Mouse (Mus musculus): Measurements from ENCODE around the gene Doc2b.

Doc2b gene

DNA sequence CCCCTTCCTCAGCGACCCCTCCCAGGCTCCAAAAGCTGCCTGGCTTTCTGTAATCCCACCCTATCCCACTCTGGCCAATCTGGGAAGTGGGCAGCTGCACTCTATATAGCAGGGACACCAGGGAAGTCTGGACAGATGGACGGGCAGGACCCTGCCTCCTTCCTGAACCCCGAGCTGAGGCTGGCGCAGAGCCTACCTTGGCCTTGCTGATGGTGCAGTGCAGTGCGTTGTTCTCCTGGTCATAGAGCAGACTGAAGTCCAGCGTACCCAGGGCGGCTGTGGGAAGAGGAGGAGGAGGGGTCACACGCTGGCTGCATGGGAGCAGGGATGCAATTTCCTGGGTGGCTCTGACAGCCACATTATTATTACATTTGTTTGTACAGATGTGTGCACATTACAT is 10.0 kb downstream of the Doc2b start:
- DNase-seq, result no peak

DNA sequence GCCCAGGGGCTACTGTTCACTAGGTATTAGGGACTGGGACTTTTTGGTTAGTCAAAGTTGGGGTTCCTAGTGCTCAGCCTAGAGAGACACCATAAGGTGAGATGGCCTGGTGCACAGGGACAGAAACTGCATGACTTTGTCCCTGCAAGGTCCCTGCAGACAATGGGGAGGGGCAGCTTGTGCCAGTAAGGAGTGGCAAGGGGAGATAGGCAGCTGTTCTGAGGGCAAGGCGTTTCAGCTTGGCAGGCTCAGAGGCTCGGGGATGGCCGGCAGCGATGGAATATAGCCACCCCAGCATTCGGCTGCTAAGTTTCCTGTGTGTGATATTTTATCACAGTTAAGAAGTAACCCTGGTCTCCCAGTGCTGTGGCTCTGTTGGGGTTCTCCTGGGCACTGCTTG is 12.1 kb downstream of the Doc2b start:
- no peak for DNase-seq

DNA sequence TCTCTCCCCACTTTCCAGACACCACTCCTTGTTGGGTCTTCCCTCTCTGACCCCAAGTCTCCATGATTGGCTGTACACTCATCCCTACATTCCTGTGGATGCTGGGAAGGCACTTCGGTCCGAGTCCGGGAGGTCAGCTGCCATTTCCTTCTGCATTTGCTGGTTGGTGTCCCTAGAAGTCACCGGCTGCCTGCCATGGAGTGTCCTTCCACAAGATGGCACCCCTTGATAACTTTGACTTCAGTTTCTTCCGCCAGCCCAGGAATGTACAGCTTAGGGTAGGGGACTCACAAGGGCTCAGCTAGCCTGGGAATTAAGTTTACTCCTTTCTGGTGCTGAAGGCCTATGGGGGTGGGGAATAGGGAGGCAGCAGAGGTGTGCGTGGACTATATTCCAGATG is 13.9 kb downstream of the Doc2b start:
- DNase-seq, result peak; percentile 87

DNA sequence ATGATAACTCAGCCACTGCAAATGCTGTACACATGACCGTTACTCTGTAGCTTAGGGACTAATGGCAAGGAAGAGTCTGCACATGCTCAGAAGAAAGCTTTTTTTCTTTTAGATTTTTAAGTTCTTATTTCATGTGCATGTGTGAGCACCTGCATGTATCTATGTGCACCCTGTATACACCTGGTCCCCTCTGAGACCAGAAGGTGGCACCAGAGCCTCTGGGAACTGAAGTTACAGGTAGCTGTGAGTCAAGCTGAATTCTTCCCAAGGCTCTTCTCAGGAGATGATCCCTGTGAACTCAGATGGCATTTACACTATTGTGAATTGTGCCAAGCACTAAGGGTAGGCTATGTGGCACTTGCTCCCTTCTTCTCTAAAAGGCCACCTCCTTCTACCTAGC is 19.9 kb downstream of the Doc2b start:
- DNase-seq, result no peak

DNA sequence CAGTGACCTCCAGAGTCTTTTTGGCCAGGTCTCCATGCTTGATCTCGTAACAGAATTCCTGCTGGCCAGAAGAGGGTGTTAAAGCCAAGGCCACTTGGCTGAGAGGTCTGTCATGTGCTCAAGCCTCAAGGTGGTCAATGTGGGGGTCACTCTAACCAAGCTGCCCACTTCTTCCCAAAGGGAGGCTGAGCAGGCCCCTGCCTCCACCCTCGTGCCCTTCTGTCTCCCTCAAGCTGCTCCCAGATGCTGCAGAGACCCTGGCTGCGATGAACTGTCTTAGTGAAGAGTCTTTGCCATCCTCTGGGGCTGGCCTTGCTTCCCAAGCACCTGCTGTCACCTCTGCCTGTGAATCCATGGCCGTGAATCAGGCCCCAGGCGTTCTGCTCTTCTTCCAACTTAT is 23.3 kb downstream of the Doc2b start:
- no peak for DNase-seq

DNA sequence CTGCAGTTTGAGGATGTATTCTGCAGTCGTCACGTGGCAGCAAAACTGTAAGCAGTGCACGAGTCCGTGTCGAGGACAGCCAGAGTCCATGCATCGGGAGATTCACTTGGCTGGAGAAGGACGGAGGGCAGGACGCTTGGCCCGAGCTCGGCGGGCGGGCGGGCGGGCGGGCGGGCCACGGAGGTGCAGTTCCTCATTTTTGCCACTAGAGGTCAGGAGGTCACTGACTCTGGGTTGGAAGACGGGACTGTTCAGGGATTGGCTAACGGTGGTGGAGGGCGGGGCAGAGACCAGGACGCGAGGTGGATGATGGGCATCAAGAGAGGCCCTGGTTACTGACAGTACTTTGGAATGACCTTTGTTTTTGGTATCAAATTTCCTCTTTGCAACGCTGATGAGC is 26.6 kb downstream of the Doc2b start:
- peak; percentile 93 for DNase-seq

DNA sequence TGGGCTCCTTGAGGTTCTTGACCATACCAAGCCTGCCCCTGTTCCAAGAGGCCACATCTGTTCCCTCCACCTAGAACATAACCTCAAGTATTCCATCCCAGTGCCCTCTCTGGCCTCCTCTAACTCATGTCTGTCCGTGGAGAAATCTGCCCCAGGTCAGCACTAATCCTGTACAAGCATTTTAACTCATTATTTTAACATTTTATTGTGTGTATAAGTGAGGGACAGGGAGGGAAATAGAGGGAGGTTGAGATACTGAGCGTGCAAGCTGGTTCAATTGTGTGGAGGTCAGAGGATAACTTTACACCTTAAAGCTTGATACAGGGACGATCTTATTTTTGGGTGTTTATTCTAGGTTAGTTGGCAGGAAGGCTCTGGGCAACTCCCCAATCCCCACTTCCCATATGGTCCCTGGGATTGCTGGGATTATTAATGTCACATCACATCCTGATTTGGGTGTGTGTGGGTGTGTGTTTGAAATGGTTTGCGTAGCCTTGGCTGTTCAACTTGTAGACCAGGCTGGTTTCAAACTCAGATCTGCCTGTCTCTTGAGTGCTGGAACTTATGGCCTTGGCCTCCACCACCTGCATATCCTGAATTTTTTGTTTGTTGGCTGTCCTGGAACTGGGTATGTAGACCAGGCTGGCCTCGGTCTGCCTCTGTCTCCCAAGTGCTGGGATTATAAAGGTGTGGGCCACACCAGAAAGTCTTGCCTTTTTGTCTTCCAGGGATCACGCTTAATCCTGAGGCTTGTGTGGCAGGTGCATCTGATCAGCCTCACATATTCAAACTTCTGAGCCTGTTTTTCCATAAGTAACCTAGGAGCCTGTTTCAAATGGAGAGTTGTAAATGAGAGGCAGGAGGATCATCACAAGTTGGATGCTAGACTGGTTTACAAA is 27.5 kb downstream of the Doc2b start:
- no peak for DNase-seq

DNA sequence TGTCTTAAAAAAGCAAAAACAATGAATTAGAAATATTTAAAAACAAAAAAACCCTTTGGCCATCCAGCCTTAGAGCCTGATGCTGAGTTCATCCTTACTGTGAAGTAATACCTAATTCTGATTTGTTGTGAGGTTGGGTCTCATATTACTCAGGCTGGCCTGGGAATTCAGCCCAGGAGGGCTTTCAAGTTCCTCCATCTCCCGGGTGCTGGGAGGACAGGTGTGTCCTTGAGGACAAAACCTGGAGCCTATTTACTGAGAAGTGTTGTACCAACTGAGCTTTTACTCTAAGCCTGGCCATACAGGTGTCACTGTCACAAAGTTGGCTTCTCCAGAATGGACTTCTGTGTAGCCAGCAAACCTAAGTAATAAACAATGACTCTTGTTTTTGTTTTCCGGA is 28.8 kb downstream of the Doc2b start:
- DNase-seq, result no peak

DNA sequence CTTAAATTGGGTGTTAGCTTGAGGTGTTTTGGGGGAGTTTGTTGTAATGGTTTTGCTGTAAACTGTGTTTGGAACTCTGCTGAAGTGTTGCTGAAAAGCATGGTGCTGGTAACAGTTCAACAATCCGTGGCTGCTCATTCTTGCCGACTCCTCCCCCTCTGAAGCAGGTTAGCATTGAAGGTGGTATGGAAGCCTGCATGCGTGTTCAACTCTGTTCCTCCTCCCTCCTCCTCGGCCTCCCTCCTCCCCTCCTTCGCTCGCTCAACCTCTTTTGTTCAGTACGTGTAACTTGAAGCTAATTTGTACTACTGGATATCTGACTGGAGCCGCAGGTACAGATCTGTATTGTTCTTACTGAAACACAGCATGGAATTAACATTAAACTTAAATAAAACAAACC is 30.7 kb downstream of the Doc2b start:
- DNase-seq, result no peak

DNA sequence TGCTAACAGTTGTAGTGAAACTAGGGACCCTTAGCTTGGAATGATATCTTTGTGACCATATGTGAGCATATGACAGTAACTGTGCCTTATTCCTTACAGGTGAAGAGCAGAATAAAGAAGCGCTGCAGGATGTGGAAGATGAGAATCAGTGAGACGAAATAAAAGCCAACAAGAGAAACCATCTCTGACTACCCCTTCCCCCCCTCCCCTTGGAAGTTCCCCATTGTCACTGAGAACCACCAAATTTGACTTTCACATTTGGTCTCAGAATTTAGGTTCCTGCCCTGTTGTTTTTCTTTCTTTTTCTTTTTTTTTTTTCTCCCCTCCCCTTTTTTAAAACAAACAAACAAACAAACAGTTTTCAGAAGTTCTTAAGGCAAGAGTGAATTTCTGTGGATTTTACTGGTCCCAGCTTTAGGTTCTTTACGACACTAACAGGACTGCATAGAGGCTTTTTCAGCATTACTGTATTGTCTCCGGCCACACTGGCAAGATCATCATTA is 31.3 kb downstream of the Doc2b start:
- no peak for DNase-seq

DNA sequence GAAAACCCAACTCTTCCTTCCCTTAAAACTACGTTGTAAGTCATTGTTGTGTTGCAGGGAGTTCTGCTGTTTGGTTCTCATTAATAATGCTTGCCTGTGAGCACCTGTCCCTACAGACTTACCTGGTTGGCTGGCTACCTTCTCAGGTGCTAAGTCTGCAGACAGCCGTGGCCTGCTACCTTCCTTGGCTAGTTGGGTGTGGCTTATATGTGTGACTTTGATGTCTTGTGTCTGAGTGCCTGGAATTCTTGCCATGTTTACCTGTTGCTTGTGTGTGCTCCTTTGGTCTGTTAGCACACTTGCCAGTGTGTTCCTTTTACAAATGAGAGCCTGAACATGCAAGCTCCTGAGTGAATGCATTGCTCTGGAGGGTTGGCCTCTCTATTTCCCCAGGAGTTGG is 33.1 kb downstream of the Doc2b start:
- no peak for DNase-seq

DNA sequence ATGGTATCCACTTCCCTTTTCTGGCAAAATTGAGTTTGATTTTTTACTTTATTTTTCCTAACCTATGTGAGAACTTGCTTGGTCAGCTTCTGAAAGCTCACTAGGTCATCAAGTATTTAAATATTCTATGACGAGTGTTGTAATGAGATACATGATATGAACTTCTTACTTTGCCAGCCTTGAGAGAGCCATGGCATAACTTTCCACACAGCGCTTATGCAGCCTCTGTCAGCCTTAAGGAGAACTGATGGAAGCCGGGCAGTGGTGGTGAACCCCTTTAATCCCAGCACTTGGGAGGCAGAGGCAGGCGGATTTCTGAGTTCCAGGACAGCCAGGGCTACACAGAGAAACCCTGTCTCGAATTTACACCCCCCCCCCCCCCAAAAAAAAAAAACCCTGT is 35.1 kb downstream of the Doc2b start:
- no peak for DNase-seq

DNA sequence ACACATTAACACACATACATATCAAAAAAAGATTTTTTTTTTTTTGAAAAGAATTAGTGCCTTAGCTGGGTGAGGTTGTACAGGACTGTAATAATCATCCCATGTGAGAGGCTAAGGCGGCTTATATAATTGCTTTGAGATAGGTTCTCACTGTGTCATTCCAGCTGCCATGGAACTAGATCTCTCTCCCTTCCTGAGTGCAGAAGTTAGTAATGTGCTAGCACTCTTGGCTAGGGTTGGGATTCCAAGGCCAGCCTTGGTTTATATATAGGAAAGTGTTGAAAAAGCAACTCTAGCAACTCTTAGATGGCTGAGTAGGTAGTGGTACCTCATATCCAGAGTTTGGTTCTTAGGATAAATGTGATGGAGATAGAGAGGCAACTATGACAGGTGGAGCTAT is 37.3 kb downstream of the Doc2b start:
- no peak for DNase-seq

DNA sequence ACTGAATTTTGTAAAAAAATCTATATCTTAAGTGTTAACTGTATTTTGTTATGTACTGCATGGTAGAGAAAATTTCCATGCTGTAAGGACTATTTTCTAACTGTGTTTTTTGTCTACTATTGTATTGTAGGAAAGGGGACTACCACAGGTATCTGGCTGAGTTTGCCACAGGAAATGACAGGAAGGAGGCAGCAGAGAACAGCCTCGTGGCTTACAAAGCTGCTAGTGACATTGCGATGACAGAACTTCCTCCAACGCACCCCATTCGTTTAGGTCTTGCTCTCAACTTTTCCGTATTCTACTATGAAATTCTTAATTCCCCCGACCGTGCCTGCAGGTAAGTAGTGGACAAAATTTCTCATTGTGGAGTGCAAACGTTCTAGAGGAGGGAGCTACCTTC is 39.2 kb downstream of the Doc2b start:
- no peak for DNase-seq

DNA sequence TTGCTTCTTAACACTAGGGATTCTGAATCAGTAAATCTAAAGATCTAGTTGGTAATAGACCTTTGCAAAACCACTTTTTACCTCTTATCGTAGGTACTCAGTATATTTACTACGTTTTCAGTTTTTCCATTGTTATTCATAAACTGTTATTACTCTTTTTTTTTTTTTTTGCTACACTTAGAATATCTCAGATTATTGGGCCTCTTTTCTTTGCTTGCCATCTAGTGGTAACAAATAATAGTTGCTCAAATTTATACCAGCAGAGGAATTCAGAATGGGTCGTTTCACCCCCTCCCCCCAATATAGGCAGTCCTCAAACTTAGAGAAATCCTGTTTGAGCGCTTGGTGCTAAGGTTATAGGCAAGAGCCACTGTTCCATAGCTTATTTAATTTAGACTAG is 44.8 kb downstream of the Doc2b start:
- no peak for DNase-seq

DNA sequence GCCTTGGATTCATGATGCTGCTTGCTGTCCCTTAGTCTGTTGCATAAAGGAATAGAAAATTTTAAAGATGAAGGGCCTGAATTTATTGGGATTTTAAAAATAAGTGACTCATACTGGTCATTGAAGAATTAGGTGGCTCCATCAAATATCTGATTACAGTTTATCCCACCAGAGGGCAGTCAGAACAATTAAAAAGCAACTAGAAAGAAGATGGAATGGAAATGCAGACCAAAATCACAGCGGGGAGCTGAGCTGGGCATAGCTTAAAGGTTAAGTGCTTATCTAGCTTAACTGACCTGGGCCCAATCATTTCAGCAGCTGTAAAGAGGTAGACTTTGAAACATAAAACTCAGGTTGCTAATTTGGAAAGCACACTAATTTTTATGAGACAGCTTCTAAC is 45.3 kb downstream of the Doc2b start:
- DNase-seq, result no peak

DNA sequence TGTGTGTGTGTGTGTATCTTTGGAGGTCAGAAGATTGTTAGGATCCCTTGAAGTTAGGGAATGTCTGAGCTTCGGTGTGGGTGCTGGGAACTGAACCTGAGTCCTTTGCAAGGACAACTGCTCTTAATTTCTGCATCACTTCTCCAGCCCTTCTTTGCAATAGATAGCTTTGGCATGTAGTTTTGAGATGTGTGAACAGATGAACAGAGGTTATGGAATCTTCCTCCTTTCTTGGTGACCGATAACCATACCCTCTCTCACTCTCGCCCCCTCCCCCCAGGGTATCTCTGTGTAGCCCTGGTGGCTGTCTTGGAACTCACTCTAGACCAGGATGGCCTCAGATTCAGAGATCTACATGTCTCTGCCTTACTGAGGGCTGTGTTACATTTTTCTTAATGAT is 51.1 kb downstream of the Doc2b start:
- DNase-seq, result no peak

DNA sequence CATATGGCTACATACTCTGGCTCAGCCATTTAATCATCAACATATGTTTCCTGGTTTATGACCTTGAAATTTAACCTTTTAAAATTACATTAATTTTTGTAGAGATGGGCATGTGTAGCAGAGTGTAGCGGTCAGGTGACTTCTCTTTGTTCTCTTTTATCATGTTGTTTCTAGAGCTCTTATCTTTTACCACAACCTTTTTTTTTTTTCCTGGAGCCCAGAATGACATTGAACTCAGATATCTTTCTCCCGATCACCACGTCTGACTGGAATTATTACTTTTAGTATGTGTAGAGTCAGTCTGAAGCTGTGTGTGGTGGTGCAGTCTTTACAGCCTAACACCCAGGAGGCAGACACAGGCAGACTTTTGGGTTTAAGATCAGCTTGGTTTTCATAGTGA is 54.2 kb downstream of the Doc2b start:
- DNase-seq, result no peak

DNA sequence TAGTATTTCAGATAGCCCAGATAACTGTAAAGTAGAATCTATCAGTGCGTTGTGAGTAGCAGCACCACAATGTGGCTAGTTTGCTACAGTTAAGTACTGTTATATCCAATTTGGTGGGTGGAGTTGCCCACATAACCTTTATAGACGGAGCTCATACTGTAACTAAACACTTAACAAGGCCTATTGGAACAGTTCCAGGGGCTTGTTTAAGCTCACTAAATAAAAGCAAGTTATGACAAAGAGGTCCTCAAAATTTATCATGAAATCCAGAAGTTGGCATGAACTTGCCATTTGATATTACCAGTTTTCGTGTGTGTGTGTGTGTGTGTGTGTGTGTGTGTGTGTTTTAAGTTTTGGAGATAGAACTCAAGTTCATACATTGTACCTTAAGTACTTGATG is 55.6 kb downstream of the Doc2b start:
- peak; percentile 65 for DNase-seq

DNA sequence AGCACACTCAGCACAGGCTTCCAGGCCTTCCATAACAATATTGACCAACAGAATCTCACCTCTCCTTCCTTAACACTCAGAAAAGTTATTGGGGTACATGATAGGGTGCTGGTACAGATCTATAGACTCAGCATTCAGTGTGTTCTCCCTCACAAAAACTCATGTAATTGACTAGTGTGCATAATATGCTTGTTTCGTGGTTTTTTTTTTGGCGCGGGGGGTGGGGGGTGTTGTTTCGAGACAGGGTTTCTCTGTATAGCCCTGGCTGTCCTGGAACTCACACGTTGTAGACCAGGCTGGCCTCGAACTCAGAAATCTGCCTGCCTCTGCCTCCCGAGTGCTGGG is 57.4 kb downstream of the Doc2b start:
- no peak for DNase-seq

DNA sequence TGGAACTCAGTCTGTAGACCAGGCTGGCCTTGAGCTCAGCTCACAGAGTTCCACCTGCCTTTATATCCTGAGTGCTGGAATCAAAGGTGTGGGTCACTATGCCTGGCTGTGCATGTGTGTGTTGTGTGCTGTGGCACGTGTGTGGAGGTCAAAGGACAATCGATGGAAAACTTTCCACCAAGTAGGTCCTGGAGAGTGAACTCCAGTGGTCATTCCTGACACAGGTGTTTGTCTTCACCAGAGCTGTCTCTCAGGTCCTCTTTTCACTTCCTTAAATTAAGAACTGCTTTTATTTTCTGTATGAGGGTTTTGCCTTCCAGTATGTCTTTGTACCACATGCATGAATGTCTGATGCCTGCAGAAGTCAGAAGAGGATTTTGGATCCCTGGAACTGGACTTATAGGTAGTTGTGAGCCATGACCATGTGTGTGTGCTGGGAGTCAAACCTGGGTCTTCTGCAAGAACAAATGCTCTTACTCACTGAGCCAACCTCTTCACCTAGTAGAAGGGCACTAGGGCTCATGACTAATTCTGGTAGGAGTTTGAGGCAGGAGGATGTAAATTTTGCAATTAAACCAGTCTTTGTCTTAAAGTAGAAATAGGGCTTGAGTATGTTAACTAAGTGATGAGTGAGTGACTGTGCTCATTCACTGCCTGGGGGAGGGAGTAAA is 57.9 kb downstream of the Doc2b start:
- no peak for DNase-seq

DNA sequence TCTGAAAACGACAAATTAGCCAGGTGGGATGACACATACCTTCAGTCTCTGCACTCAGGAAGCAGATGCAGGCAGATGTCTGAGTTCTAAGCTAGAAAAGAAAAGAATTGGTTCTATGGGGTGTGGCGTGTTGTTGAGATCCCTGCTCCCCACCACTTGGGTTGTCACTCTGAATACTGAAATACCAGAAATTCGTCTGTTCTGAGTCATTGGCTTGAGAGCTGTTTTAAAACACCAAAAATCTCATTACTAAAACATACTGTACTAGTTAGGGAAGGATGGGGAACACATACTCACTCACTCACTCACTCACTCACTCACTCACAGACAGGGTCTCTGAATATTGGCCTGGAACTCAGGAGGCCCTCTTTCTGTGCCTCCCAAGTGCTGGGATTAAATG is 58.9 kb downstream of the Doc2b start:
- DNase-seq, result no peak

DNA sequence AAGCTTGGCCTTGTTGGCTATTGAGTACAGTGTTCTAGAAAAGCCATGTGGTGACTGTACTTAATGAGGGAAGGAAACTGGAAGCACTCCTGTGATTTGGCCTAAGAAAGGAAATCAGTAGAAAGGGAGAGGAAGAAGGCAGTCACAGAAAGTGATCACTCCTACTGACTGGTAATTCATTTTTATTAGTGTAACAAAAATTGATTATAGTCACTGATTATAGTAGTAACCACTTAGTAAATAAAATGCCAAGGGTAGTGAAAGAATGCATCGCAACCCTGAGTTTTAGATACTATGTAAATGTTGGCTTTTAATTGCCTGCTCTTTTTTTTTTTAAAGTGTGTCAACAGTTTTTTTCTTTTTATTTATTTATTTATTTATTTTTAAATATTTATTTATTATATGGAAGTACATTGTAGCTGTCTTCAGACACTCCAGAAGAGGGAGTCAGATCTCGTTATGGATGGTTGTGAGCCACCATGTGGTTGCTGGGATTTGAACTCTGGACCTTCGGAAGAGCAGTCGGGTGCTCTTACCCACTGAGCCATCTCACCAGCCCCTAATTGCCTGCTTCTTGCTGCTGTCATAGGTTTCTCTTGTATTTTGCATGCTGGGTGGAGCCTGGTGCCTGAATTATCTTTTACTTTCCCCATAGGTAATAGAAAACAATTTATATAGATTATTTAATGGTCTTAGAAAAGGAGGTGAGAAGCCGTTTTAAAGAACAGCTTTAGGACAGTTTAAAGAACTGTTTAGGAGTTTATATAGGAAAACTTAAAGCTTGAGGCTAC is 60.2 kb downstream of the Doc2b start:
- no peak for DNase-seq
